Mouse (Mus musculus) midbrain, embryonic 16.5 days (tissue): ENCODE results near the gene Grk3. TPM values are rescaled to one million over a fixed set of nuclear protein-coding genes. Genes with fewer than 3 reads are reported as not detected.

Experiments used
- ATAC-seq: fragments of 200-750 bp; cut with Nextera tagmentation; 2 replicates; pipeline ENCODE4 v1.8.0; 2017; ENCODE audit warnings: moderate TSS enrichment
- H3K27ac ChIP-seq: fragments of 300-500 bp; sonication (generic); 2 replicates; pipeline ENCODE4 v1.5.1; 2014; ENCODE audit warnings: mild to moderate bottlenecking, low read length, mixed read lengths
- H3K27me3 ChIP-seq: fragments of 300-500 bp; sonication (generic); 2 replicates; pipeline ENCODE4 v1.6.1; 2014; ENCODE audit warnings: low read depth, low read length, mixed read lengths; ENCODE audit not compliant: control insufficient read depth, insufficient read depth
- H3K36me3 ChIP-seq: fragments of 300-500 bp; sonication (generic); 2 replicates; pipeline ENCODE4 v1.6.1; 2014; ENCODE audit warnings: mild to moderate bottlenecking, low read length, moderate library complexity, mixed read lengths; ENCODE audit not compliant: control insufficient read depth, insufficient read depth
- H3K4me1 ChIP-seq: fragments of 300-500 bp; sonication (generic); 2 replicates; pipeline ENCODE4 v1.6.1; 2014; ENCODE audit warnings: mild to moderate bottlenecking, low read length, mixed read lengths; ENCODE audit not compliant: control insufficient read depth, insufficient read depth
- H3K4me2 ChIP-seq: fragments of 300-500 bp; sonication (generic); 2 replicates; pipeline ENCODE4 v1.6.1; 2014; ENCODE audit warnings: mild to moderate bottlenecking, low read length, mixed read lengths
- H3K4me3 ChIP-seq: fragments of 300-500 bp; sonication (generic); 2 replicates; pipeline ENCODE4 v1.5.1; 2014; ENCODE audit warnings: low read depth, mild to moderate bottlenecking, low read length, moderate library complexity, mixed read lengths
- H3K9ac ChIP-seq: fragments of 300-500 bp; sonication (generic); 2 replicates; pipeline ENCODE4 v1.6.1; 2014; ENCODE audit warnings: low read depth, low read length, mixed read lengths
- H3K9me3 ChIP-seq: fragments of 300-500 bp; sonication (generic); replicated peaks from 2 replicates; pipeline ENCODE4 v1.6.1; 2014; ENCODE audit warnings: mild to moderate bottlenecking, low read length, mixed read lengths; ENCODE audit not compliant: control insufficient read depth, poor library complexity, severe bottlenecking
- WGBS: fragments of 180-500 bp; shearing (Covaris S2); extraction: QIAGEN DNeasy Blood & Tissue Kit; methylation state at CpG from one replicate; pipeline ENCODE4 v1.1.7; 2014; 5-methylcytosine and 5-hydroxymethylcytosine counted together
- polyA plus RNA-seq: library from polyadenylated mRNA; unstranded; fragments of >200 nt; fragmentation: Nextera tagmentation; extraction: Ambion mirVana; gene quantifications from 2 replicates; pipeline ENCODE4 v1.2.1, GENCODE M21; 2015

Grk3 gene
- polyA plus RNA-seq, 1 experiment from 2014 or later: 31.5 TPM

DNA sequence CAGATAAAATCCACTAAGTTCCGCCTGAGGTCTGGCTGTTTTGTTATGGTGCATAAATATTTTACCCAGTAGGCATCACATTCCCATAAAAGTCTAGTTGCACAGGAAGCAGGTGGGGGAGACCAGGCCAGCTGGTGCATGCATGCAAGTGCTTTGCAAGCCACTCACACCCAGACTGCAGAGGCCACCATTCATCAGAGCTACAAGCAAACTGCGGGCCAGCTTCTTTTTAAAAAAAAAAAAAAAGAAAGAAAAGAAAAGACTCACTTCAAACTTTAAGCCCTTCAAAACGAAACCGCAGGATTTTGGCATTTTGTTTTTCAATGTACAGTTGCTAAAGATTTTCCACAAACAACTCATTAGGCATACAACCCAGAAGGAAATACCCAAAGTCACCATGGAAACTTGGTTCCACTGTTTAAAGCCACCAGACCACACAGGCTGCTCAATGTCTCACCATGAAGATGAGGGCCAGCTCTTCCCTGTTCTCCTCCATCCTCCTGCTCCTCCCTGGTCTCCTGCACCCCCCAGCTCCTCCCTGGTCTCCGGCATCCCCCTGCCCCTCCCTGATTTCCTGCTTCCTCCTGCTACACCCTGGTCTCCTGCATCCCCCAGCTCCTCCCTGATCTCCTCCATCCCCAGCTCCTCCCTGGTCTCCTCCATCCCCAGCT, 17.9 kb downstream of the Grk3 start:
- Histone ChIP-seq H3K9ac (no peak overlapping the region), H3K9me3 (no peaks in the 10 kb centered on the region), H3K4me3 (no peak overlapping the region), H3K4me1 (no peaks in the 10 kb centered on the region), H3K27me3 (no peaks in the 10 kb centered on the region), H3K4me2 (no peak overlapping the region), H3K36me3 (peaks cover 7% of the 10 kb centered on the region), H3K27ac (peak overlapping the region; percentile 43; the same call in 1 of the 2 replicates)
- 23% methylated on average over 5 of the region's 5 CpGs for WGBS
- peak; percentile 54; the same call in 1 of the 2 replicates for ATAC-seq

DNA sequence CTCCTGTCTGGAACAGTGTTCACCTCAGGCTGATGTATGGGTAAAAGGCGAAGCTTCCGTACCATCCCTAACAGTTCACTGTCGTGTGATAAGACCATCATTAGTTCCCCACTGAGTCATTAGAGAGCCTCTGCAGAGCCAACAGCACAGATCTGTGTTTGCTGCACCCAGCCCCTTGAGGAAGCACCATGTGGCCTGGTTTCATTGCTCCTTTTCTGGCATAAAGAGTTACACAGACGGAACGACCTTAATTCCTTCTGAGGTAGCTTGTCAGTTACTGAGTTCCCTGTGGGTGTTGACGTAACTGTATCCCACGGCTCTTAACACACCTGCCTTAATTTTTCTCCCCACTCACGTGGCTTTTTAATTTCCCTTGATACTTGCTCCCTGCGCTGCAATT, 24.3 kb downstream of the Grk3 start:
- no peak overlapping the region for H3K27ac ChIP-seq
- H3K27me3 ChIP-seq: no peaks in the 10 kb centered on the region
- WGBS: 76% methylated on average over 9 of the region's 9 CpGs
- H3K4me2 ChIP-seq: no peak overlapping the region
- peaks cover 7% of the 10 kb centered on the region for H3K36me3 ChIP-seq
- no peak for ATAC-seq
- H3K4me3 ChIP-seq: no peak overlapping the region
- H3K9ac ChIP-seq: no peak overlapping the region
- H3K9me3 ChIP-seq: no peaks in the 10 kb centered on the region
- no peaks in the 10 kb centered on the region for H3K4me1 ChIP-seq

DNA sequence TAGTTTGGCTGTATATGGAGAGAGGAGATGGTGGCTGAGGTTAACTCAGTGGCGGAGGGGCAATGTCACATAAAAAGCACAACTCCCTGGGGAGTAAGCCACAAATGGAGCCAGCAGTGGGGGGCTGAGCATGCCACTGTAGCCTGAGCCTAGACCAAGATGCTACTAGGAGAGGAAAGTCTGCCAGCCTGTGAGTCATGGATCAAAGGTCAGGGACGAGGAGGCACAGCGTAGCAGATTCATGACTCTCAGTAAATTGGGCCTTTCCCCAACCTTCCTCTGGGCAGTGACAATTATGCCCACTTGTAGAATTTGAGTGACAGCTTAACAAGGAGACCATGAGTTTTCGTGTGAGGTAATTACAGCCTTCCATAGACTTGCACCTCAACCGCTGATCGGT, 33.7 kb downstream of the Grk3 start:
- peaks cover 3% of the 10 kb centered on the region; the same call in 1 of the 2 replicates for H3K9me3 ChIP-seq
- 0 out of 2 replicates have a peak, but pooled peaks cover 2% of the 10 kb centered on the region for H3K4me1 ChIP-seq
- no peak overlapping the region for H3K27ac ChIP-seq
- H3K27me3 ChIP-seq: no peaks in the 10 kb centered on the region
- no peak overlapping the region for H3K4me3 ChIP-seq
- 56% methylated on average over 6 of the region's 6 CpGs for WGBS
- H3K4me2 ChIP-seq: no peak overlapping the region
- no peaks in the 10 kb centered on the region for H3K36me3 ChIP-seq
- H3K9ac ChIP-seq: no peak overlapping the region
- ATAC-seq: no peak

DNA sequence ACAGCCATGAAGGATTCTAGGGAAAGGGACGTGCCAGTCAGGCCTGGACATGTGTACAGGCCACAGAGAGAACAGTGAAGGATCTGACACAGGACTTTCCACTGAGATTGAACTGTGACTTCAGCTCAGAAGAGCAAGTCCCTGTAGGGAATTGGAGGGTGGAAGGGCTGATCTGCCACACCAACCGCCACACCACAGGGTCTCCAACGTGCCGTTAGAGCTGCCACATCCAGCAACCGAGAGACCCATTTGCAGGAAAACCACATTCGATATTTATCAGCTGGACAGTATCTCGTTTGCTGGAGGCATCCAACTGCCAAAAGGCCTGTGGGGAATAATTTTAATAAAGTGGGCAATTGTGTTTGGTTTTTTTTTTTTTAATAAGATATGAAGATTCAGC, 35.9 kb downstream of the Grk3 start:
- ATAC-seq: no peak
- H3K4me2 ChIP-seq: no peak overlapping the region
- WGBS: 80% methylated on average over 7 of the region's 7 CpGs
- H3K27ac ChIP-seq: no peak overlapping the region
- H3K9ac ChIP-seq: no peak overlapping the region
- H3K27me3 ChIP-seq: no peaks in the 10 kb centered on the region
- H3K9me3 ChIP-seq: peaks cover 3% of the 10 kb centered on the region; the same call in 1 of the 2 replicates
- 0 out of 2 replicates have a peak, but pooled peaks cover 2% of the 10 kb centered on the region for H3K4me1 ChIP-seq
- H3K36me3 ChIP-seq: no peaks in the 10 kb centered on the region
- H3K4me3 ChIP-seq: no peak overlapping the region

DNA sequence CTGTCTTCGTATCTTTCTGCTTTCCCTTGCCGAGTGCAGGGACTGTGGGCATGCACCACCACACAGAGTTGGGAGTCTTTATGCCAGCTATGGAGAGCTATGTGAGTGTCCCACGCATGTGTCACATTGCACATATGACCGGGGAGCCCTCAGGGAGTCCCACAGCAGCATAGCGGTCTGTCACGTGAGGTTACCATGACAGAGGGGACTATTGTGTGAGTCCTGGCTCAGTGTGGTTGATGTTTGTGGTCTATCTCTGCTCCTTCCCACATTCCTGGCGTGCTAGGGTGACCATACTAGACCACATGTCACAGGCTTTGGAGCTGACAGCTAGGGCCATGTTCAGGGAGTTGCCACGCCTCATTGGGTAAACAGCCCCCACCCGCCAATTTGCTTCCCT, 36.4 kb downstream of the Grk3 start:
- Histone ChIP-seq H3K9me3 (peaks cover 3% of the 10 kb centered on the region; the same call in 1 of the 2 replicates), H3K4me2 (no peak overlapping the region), H3K9ac (no peak overlapping the region), H3K27me3 (no peaks in the 10 kb centered on the region), H3K36me3 (no peaks in the 10 kb centered on the region), H3K27ac (no peak overlapping the region), H3K4me1 (0 out of 2 replicates have a peak, but pooled peaks cover 2% of the 10 kb centered on the region), H3K4me3 (no peak overlapping the region)
- no peak for ATAC-seq
- 92% methylated on average over 9 of the region's 9 CpGs for WGBS

DNA sequence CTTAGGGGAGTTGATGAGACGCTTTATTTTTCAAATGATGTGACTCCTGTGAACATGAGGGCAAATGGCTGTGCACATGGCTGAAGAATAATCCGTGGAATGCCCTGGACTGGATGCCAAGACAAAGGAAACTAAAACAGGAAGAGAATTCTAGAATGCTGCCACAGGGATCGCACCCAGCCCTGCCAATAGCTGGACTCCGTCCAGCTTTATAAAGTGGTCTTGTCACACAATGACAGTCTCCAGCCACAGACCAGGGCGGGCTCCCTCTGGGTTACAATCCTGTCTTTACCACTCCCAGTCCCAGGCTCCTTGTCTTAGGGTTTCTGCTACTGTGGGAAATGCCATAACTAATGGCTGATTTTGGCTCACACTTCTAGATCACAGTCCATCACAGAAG, 38.5 kb downstream of the Grk3 start:
- no peak overlapping the region for H3K9ac ChIP-seq
- no peaks in the 10 kb centered on the region for H3K36me3 ChIP-seq
- H3K9me3 ChIP-seq: peaks cover 3% of the 10 kb centered on the region; the same call in 1 of the 2 replicates
- ATAC-seq: no peak
- no peak overlapping the region for H3K4me3 ChIP-seq
- H3K27me3 ChIP-seq: no peaks in the 10 kb centered on the region
- H3K4me1 ChIP-seq: peaks cover 3% of the 10 kb centered on the region; the same call in 1 of the 2 replicates
- WGBS: 81% methylated on average over 5 of the region's 5 CpGs
- no peak overlapping the region for H3K4me2 ChIP-seq
- no peak overlapping the region for H3K27ac ChIP-seq

DNA sequence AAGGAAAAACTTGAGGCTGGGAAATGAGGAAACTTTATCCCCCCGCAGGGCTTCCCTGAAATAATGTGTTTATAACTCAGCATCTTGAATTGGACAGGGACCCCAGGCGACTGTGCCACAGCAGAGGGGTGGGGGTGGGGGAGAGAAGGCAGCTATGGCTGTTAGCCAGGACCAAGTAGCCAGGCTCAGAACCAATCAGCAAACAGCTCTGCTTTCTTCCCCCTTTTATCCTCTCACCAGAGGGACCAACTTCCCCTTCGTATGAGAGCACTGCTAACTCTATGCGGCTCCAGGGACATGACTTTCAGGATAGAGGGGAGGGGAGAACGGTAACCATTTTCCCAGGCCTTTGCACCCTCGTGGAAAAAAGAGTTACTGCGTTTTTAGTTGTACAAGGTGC, 42.0 kb downstream of the Grk3 start:
- no peaks in the 10 kb centered on the region for H3K36me3 ChIP-seq
- no peak overlapping the region for H3K4me3 ChIP-seq
- peaks cover 3% of the 10 kb centered on the region; the same call in 1 of the 2 replicates for H3K4me1 ChIP-seq
- H3K27ac ChIP-seq: no peak overlapping the region
- no peak overlapping the region for H3K4me2 ChIP-seq
- ATAC-seq: no peak
- H3K27me3 ChIP-seq: no peaks in the 10 kb centered on the region
- 45% methylated on average over 7 of the region's 7 CpGs for WGBS
- H3K9me3 ChIP-seq: no peaks in the 10 kb centered on the region
- H3K9ac ChIP-seq: no peak overlapping the region

DNA sequence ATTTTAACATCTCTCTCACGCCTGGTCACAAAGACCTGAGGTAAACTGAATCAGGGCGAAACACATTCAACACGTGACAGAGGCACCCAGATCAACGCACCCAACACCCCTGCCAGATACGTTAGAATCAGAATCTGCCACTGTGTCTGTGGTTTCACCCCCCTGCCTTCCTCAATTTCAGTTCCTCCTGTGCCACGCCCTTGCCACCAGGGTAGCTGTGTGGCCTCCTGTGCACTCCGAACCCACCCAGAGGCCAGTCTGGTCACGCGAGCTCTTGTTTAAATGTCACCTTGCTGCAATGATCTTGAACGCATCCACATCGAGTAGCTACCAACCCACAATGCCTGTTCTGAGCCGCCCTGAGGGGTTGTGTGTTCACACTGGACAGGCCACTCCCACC, 43.3 kb downstream of the Grk3 start:
- H3K27me3 ChIP-seq: no peaks in the 10 kb centered on the region
- H3K9me3 ChIP-seq: no peaks in the 10 kb centered on the region
- H3K27ac ChIP-seq: no peak overlapping the region
- no peak overlapping the region for H3K9ac ChIP-seq
- peaks cover 3% of the 10 kb centered on the region; the same call in 1 of the 2 replicates for H3K4me1 ChIP-seq
- no peak for ATAC-seq
- no peak overlapping the region for H3K4me3 ChIP-seq
- WGBS: 90% methylated on average over 12 of the region's 12 CpGs
- H3K4me2 ChIP-seq: no peak overlapping the region
- H3K36me3 ChIP-seq: no peaks in the 10 kb centered on the region

DNA sequence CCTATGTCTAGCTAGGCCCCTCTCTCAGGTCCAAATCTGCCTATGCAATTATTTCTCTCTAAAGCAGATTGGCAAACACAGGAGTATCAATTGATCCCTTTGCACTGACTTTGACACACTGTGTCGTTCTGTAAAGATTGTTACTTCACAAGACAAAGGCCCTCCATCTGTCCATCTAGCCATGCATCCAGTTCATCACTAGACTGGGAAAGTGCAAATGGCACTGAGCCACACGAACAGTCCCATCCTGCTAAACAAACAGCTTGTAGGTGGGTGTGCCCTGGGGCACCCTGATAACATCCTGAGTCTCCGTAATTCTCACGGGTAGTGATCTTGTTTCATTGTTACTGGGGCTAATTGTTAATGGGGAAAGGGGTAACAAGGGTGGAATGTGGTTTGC, 52.1 kb downstream of the Grk3 start:
- Histone ChIP-seq H3K36me3 (no peaks in the 10 kb centered on the region), H3K4me3 (no peak overlapping the region), H3K9ac (no peak overlapping the region), H3K27ac (no peak overlapping the region), H3K4me2 (no peak overlapping the region), H3K4me1 (no peaks in the 10 kb centered on the region), H3K27me3 (no peaks in the 10 kb centered on the region), H3K9me3 (no peaks in the 10 kb centered on the region)
- no peak for ATAC-seq
- 48% methylated on average over 4 of the region's 4 CpGs for WGBS
